Mouse (Mus musculus): ENCODE data around the gene Mgrn1.
A peak's percentile ranks its signal among the peaks of the same experiment; 100 is the strongest.

Mgrn1 gene

DNA sequence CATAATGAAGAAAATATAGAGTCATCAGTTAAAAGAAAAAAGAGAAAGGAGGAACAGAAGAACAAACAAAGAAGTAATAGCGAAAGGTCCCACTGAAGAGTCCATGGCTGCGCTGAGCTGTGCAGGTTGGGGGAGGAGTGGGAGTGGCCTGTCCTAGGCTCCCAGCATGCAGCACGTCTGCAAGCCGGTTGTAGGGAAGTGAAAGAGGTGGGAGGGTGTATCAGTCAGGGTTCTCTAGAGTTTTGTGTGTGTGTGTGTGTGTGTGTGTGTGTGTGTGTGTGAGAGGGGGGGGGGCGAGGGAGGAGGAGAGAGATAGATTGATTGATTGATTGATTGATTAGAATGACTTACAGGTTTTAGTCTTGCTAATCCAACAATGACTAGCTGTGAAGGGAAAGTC lies 21.9 kb downstream of the Mgrn1 start:
- DNase-seq (ENCODE audit: extremely low spot score, low spot score), result no peak

- no peak for DNase-seq (ENCODE audit: extremely low spot score, low spot score)
Measured at GRCm38 (mm10) chr16:4909745-4910144, 23.7 kb downstream of the Mgrn1 start.

- no peak for DNase-seq (ENCODE audit: extremely low spot score, low spot score)
Measured at GRCm38 (mm10) chr16:4910758-4911157, 24.7 kb downstream of the Mgrn1 start.

- DNase-seq (ENCODE audit: extremely low spot score, low spot score), result no peak
Measured at GRCm38 (mm10) chr16:4912074-4912648, 26.1 kb downstream of the Mgrn1 start.

- no peak for DNase-seq (ENCODE audit: extremely low spot score, low spot score)
Measured at GRCm38 (mm10) chr16:4912907-4913782, 27.1 kb downstream of the Mgrn1 start.

- DNase-seq (ENCODE audit: extremely low spot score, low spot score), result peak; percentile 88
Measured at GRCm38 (mm10) chr16:4913783-4914735, 28.0 kb downstream of the Mgrn1 start.

DNA sequence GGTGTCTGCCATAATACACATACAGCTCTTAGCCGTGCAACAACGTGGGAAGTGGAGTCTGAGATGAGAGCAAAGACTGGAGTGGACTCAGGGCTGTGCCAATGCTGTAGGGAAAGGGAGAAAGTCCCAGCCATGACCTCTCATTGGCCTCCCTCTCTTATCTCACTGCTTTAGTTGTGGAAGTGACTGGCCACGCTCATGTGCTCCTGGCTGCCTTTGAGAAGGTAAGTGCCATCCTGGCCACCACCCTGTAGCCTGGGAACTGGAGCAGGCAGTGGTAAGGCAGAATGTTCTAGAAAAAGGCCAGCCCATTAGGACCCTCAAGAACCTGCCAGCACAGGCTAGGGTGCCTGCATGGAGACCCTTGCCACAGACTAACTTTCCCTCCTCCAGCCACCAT lies 29.9 kb downstream of the Mgrn1 start:
- no peak for DNase-seq (ENCODE audit: extremely low spot score, low spot score)

DNA sequence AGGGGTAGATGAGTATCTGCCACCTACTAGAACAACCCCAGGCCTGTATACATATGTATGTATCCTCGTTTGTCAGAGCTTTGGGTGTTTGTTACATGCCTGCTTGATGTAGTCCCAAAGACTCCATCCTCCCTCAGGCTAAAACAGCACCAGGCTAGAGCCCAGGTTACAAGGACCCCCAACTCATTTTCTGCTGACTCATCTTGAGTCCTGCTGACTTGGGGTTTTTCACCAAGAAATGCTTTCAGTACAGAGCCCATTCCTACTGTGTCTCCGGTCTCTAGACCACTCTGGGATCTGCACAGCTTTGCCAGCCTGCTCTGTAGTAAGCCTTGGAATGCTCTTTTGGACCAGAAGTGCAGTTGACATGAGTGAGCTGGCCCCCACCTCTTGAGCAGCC lies 30.6 kb downstream of the Mgrn1 start:
- DNase-seq (ENCODE audit: extremely low spot score, low spot score), result no peak

GRCm38 (mm10) chr16:4920556-4920955 lies 34.5 kb downstream of the Mgrn1 start:
- no peak for DNase-seq (ENCODE audit: extremely low spot score, low spot score)

GRCm38 (mm10) chr16:4922481-4922880 lies 36.4 kb downstream of the Mgrn1 start:
- DNase-seq (ENCODE audit: extremely low spot score, low spot score), result no peak

DNA sequence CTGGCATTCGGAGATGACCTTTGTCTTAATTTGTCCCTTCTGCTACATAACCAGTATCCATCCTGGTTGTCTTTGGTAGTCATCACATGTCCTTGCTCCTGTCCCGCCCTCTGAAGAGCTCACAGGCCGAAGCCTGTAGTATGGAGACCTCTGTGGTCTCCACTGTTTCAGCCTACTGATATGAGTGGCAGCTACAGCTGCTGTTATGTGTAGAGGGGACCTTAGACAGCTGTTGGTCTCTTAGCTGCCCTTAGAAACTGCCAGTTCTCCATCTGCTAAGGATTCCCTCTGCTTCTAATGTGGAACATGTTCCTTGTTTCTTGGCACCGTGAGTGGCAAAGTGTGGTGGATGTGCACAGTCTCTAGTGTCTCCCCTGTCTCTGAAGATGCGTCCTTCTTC lies 37.9 kb downstream of the Mgrn1 start:
- no peak for DNase-seq (ENCODE audit: extremely low spot score, low spot score)

DNA sequence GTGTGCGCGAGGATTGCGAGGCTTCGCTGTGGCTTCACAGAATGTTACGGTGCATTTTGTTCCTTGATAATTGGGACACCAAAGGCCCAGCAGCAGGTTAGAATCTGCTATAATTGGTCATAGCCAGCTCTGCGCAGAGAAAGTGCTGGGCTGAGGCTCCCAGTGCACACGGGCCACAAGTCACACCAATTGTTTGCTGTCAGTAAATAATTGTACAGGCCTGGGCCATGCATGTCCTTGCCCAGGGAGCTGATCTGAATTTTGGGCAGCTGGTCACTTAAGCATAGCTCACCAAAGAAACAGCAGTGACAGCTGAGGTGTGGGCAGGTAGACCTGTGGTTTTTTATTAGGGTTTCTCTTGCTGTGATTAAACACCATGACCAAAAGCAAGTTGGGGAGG lies 41.9 kb downstream of the Mgrn1 start:
- DNase-seq (ENCODE audit: extremely low spot score, low spot score), result no peak

- DNase-seq (ENCODE audit: extremely low spot score, low spot score), result no peak
Measured at GRCm38 (mm10) chr16:4928474-4928873, 42.4 kb downstream of the Mgrn1 start.

- DNase-seq (ENCODE audit: extremely low spot score, low spot score), result no peak
Measured at GRCm38 (mm10) chr16:4932429-4932828, 46.4 kb downstream of the Mgrn1 start.

DNA sequence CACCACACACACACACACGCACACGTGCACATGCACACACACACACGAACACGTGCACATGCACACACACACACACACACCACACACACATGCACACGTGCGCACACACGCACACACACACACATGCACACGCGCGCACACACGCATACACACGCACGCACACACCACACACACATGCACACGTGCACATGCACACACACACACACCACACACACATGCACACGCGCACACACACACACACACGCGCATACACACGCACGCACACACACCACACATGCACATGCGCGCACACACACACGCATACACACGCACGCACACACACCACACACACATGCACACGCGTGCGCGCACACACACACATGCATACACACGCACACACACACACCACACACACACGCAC lies 49.4 kb downstream of the Mgrn1 start:
- no peak for DNase-seq (ENCODE audit: extremely low spot score, low spot score)

DNA sequence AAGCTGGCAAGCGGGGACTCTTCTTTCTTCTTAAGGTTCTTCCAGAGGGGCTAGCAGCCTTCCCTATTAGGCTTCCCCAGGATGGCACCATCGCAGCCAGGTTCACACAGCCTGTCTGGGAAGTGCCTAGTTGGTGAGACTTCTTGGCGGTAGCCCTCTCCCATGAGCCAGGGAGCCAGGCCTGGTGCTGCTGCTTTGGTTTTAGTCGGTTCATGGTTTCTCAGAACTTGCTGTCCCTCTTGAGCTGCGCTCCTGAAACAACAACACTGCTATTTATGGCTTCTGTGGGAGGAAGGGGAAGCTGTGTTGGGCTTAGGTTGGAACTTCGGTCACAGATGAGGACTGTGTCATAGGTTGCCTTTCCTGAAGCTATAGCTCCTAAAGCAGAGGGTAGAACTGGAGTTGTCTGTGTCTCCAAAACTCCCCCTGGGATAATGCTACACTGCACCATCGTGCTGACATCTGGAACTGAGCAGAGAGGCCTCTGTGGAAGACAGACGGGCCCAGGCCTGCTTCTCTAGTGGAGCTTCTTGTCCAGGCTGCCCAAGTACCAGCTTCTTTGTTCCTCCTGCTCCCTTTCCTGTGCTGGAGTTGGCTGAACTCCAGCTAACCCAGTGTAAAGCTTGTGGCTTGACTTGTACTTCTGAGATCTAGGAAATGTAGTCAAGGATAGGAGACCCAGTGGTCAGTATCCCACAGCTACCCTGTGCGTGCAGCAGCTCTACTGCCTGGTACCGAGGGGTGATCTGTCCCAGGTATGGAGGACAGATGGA lies 50.1 kb downstream of the Mgrn1 start:
- no peak for DNase-seq (ENCODE audit: extremely low spot score, low spot score)

DNA sequence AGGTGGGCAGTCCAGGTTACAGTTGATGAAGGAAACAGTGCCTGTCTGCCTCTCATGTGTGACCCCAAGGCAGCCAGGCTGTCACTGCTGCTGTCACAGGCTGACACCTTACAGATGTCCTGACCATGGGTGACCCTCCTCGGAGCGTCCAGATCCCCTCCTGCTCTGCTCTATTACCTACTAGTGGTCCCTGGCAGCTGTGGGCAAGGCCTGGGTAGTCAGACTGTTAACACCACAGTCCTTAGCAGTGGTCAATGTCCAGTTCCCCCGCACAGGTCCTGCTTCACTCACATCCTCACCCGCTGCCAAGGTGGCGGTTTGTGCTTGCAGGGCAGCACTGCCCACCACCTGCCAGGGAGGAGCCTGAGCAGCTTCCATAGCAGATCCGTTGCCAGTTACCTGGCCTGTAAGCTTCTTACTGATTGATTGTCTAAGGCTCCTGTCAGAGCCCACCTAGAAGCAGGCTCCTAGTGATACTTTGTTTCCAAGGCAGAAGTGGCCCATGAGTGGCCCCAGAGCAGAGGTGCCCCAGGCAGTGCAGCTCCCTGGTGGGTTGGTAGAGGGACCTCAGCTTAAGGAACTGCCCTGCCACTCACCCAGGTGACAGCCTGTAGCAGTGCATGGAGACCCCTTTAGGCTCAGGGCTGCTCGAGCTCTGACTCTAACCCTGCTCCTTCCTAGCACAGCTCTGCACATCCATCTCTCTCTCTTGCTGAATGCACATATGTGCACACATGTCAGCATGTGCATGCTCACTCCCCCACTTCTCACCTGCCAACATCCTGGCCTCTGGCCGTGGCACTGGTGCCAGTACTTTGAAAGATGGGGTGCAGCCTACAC lies 51.5 kb downstream of the Mgrn1 start:
- DNase-seq (ENCODE audit: extremely low spot score, low spot score), result no peak

DNA sequence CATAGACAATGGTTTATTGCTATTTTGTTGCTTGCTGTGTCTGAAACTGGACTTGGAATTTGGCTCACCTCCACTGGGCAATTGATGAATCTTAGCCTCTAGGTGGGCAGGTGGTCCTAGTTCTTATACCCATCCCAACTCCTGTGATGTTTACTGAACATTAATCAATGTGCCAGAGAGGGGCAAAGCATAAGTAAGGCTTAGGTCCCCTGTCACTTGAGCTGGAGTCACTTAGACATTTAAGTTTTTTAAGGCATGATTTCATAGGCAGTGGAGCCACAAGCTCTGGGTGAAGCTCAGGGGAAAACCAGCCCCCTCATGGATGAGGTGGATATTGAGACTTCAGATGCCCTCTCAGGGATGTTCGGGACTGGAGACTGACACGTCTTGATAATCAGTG lies 52.4 kb downstream of the Mgrn1 start, which contains the start of gene Nudt16l1:
Nudt16l1 (plus strand) TSS at position 301 of the 400 bp plus-strand sequence.
- no peak for DNase-seq (ENCODE audit: extremely low spot score, low spot score)

- peak; percentile 95 for DNase-seq (ENCODE audit: extremely low spot score, low spot score)
Measured at GRCm38 (mm10) chr16:4938989-4939388, 52.9 kb downstream of the Mgrn1 start.

- no peak for DNase-seq (ENCODE audit: extremely low spot score, low spot score)
Measured at GRCm38 (mm10) chr16:4939412-4939811, 53.4 kb downstream of the Mgrn1 start.

Measured in neural tube, embryonic 10.5 days (tissue).